Comparison of ENCODE assay signal across 24 mouse cellular contexts in genomic region chr2:132118646-132119045, GRCm38 (mm10).
"Had no signal": no experiment of that assay in that cellular context is flagged by ENCODE, and none has a peak within 500 bp of the region (broad histone marks: within the 10 kb centered on the region; RNA-seq: fewer than 3 reads in every experiment).

No protein-coding gene starts in this region.

- H3K4me1 ChIP-seq: heart, embryonic 10.5 days; hindbrain, embryonic 12.5 days; intestine, embryonic 15.5 days had no signal

- DNase-seq: gastrocnemius, adult 2 months; gastrocnemius, postnatal 10 days; gastrocnemius, postnatal 25 days; heart, adult 18-20 months; heart, postnatal 10 days; heart, postnatal 4 days; kidney, adult 18-20 months; kidney, adult 8-10 months; kidney, postnatal 10 days; kidney, postnatal 25 days; kidney, postnatal 4 days; left cerebral cortex, postnatal 4 days had no signal

- H3K9me3 ChIP-seq: heart, embryonic 10.5 days; heart, embryonic 12.5 days; hindbrain, embryonic 10.5 days; hindbrain, embryonic 12.5 days; intestine, embryonic 15.5 days; limb, embryonic 13.5 days; limb, embryonic 15.5 days had no signal

- H3K36me3 ChIP-seq: heart, embryonic 10.5 days; heart, embryonic 12.5 days; hindbrain, embryonic 10.5 days; hindbrain, embryonic 12.5 days; intestine, embryonic 15.5 days; limb, embryonic 13.5 days; limb, embryonic 15.5 days had no signal

- ATAC-seq: hindbrain, embryonic 16.5 days; inflammation-experienced regulatory T-cells, adult 6 months; intestine, embryonic 15.5 days; intestine, postnatal 0 days had no signal

- H3K4me2 ChIP-seq: heart, embryonic 12.5 days; hindbrain, embryonic 12.5 days; hindbrain, embryonic 14.5 days; intestine, embryonic 15.5 days; limb, embryonic 13.5 days; limb, embryonic 15.5 days had no signal

- H3K27ac ChIP-seq: gastrocnemius, adult 2 months; heart, embryonic 10.5 days; hindbrain, embryonic 10.5 days; hindbrain, embryonic 12.5 days; hindbrain, embryonic 14.5 days; intestine, embryonic 15.5 days; layer of hippocampus, adult 2 months; limb, embryonic 13.5 days; limb, embryonic 15.5 days had no signal

- H3K9ac ChIP-seq: heart, embryonic 12.5 days; hindbrain, embryonic 12.5 days; hindbrain, embryonic 14.5 days; intestine, embryonic 15.5 days; limb, embryonic 13.5 days; limb, embryonic 15.5 days had no signal

- H3K27me3 ChIP-seq: heart, embryonic 12.5 days; hindbrain, embryonic 12.5 days; intestine, embryonic 15.5 days; limb, embryonic 13.5 days; limb, embryonic 15.5 days had no signal

- H3K4me3 ChIP-seq: gastrocnemius, adult 2 months; heart, embryonic 10.5 days; heart, embryonic 12.5 days; hindbrain, embryonic 10.5 days; hindbrain, embryonic 12.5 days; intestine, embryonic 15.5 days; layer of hippocampus, adult 2 months; limb, embryonic 13.5 days; limb, embryonic 15.5 days had no signal
